Comparison of ENCODE assay signal across 12 mouse cellular contexts in the genomic region with DNA sequence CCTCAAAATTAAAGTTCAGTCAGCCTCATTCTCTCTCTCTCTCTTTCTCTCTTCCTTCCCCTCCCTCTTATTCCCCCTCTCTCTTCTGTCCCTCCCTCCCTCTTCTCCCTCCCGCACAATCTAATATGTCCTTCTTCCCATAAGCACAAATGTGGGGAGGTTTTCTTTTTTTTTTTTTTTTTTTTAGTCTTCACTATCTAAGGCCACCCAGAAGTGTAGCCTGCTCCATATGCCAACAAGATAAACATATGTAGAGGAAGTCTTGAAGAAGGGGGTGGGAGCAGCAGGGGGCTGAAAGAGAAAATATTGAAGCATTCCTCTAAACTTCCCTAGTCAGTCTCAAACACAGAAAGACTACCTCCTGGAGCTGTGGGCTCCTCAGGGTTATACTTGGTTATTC. TPM values are rescaled to one million over a fixed set of nuclear protein-coding genes. Genes with fewer than 3 reads are reported as not detected.
DNase-seq lines count a peak whose midpoint lies in the region; ATAC-seq and TF ChIP-seq lines count a peak whose summit lies in the region.
"Had no signal": no experiment of that assay in that cellular context is flagged by ENCODE, and none has a peak within 500 bp of the region (broad histone marks: within the 10 kb centered on the region; RNA-seq: fewer than 3 reads in every experiment).

No protein-coding gene starts in this region.

- no peaks in the 10 kb centered on the region for H3K36me3 ChIP-seq in forebrain, embryonic 16.5 days (ENCODE audit: control insufficient read depth, insufficient read depth)
- peaks cover 6% of the 10 kb centered on the region for H3K36me3 ChIP-seq in forebrain, embryonic 10.5 days (replicated peaks)
- peaks cover 3% of the 10 kb centered on the region; the same call in 1 of the 2 replicates for H3K36me3 ChIP-seq in intestine, embryonic 14.5 days (ENCODE audit: control insufficient read depth, insufficient read depth, low read length)
- no peaks in the 10 kb centered on the region for H3K36me3 ChIP-seq in intestine, postnatal 0 days (ENCODE audit: control insufficient read depth, insufficient read depth)
- no peaks in the 10 kb centered on the region for H3K36me3 ChIP-seq in liver, embryonic 15.5 days (replicated peaks)
- H3K36me3 ChIP-seq: forebrain, embryonic 12.5 days had no signal

- H3K27ac ChIP-seq in forebrain, embryonic 16.5 days (ENCODE audit: low read length), result no peak overlapping the region
- H3K27ac ChIP-seq in forebrain, embryonic 10.5 days, result no peak overlapping the region
- peak overlapping the region; percentile 40 for H3K27ac ChIP-seq in intestine, embryonic 14.5 days (ENCODE audit: low read depth)
- H3K27ac ChIP-seq in intestine, postnatal 0 days (ENCODE audit: low read depth, low read length), result no peak overlapping the region
- 0 out of 2 replicates have a peak overlapping the region, but pooled peaks have one; percentile 29 for H3K27ac ChIP-seq in liver, embryonic 15.5 days (replicated peaks)
- H3K27ac ChIP-seq: forebrain, embryonic 12.5 days; hindbrain, embryonic 10.5 days; midbrain, embryonic 10.5 days had no signal

- WGBS in forebrain, embryonic 16.5 days, result 31% methylated on average over 1 of the region's 1 CpGs
- WGBS in forebrain, embryonic 10.5 days, result 55% methylated on average over 1 of the region's 1 CpGs
- 7% methylated on average over 1 of the region's 1 CpGs for WGBS in intestine, embryonic 14.5 days
- WGBS in intestine, postnatal 0 days, result 35% methylated on average over 1 of the region's 1 CpGs
- 19% methylated on average over 1 of the region's 1 CpGs for whole genome bisulfite sequencing in liver, embryonic 15.5 days (ENCODE audit: insufficient replicate concordance)

- DNase-seq in forebrain, embryonic 10.5 days (ENCODE audit: extremely low spot score, low spot score), result no peak
- no peak for DNase-seq in intestine, embryonic 14.5 days (ENCODE audit: low spot score)
- no peak for DNase-seq in left cerebral cortex, adult 9 months (ENCODE audit: low spot score in 2 of 2)
- DNase-seq in right cerebral cortex, postnatal 36 days (ENCODE audit: low spot score in 2 of 2), result no peak
- DNase-seq: thymus, adult 18-20 months had no signal

- 0 out of 2 replicates have a peak, but pooled peaks have one; percentile 21 for ATAC-seq in forebrain, embryonic 16.5 days
- ATAC-seq in intestine, embryonic 14.5 days (replicated peaks; ENCODE audit: low FRiP score, low TSS enrichment, low read depth), result no peak
- no peak for ATAC-seq in intestine, postnatal 0 days
- peak; percentile 91 for ATAC-seq in common myeloid progenitor, adult 5-6 weeks (replicated peaks; ENCODE audit: low read depth, poor library complexity, severe bottlenecking)
- ATAC-seq in liver, embryonic 15.5 days (ENCODE audit: insufficient read depth), result peak; percentile 73

- peaks cover 7% of the 10 kb centered on the region for H3K9me3 ChIP-seq in forebrain, embryonic 16.5 days (ENCODE audit: control insufficient read depth, low read length)
- peaks cover 15% of the 10 kb centered on the region for H3K9me3 ChIP-seq in forebrain, embryonic 10.5 days
- peaks cover 6% of the 10 kb centered on the region; the same call in 1 of the 2 replicates for H3K9me3 ChIP-seq in intestine, embryonic 14.5 days (ENCODE audit: control insufficient read depth, low read length)
- H3K9me3 ChIP-seq in intestine, postnatal 0 days (ENCODE audit: control insufficient read depth), result no peaks in the 10 kb centered on the region
- H3K9me3 ChIP-seq in liver, embryonic 15.5 days (replicated peaks), result no peaks in the 10 kb centered on the region

- peaks cover 17% of the 10 kb centered on the region for H3K4me1 ChIP-seq in forebrain, embryonic 16.5 days (replicated peaks; ENCODE audit: control insufficient read depth, insufficient read depth, low read length)
- H3K4me1 ChIP-seq in forebrain, embryonic 10.5 days, result peaks cover 39% of the 10 kb centered on the region
- H3K4me1 ChIP-seq in intestine, embryonic 14.5 days (replicated peaks; ENCODE audit: control insufficient read depth, insufficient read depth, low read length), result peaks cover 31% of the 10 kb centered on the region
- H3K4me1 ChIP-seq in intestine, postnatal 0 days (replicated peaks; ENCODE audit: control insufficient read depth, insufficient read depth, low read length), result peaks cover 18% of the 10 kb centered on the region; the same call in 1 of the 2 replicates
- peaks cover 32% of the 10 kb centered on the region for H3K4me1 ChIP-seq in liver, embryonic 15.5 days (replicated peaks)

- peaks cover 51% of the 10 kb centered on the region for H3K27me3 ChIP-seq in forebrain, embryonic 16.5 days (replicated peaks; ENCODE audit: control insufficient read depth, insufficient read depth, low read length)
- H3K27me3 ChIP-seq in forebrain, embryonic 10.5 days (ENCODE audit: poor library complexity, severe bottlenecking), result peaks cover 61% of the 10 kb centered on the region
- H3K27me3 ChIP-seq in intestine, embryonic 14.5 days (replicated peaks; ENCODE audit: control insufficient read depth, insufficient read depth, low read length), result no peaks in the 10 kb centered on the region
- no peaks in the 10 kb centered on the region for H3K27me3 ChIP-seq in intestine, postnatal 0 days (replicated peaks; ENCODE audit: control insufficient read depth, insufficient read depth, low read length)
- H3K27me3 ChIP-seq in liver, embryonic 15.5 days, result no peaks in the 10 kb centered on the region

- no peak for TF ChIP-seq CTCF in intestine, postnatal 0 days (IDR thresholded peaks at IDR 0.05; ENCODE audit: low read depth)

- H3K4me3 ChIP-seq in forebrain, embryonic 16.5 days (replicated peaks; ENCODE audit: low read length), result no peak overlapping the region
- H3K4me3 ChIP-seq in forebrain, embryonic 10.5 days, result no peak overlapping the region
- H3K4me3 ChIP-seq in intestine, embryonic 14.5 days (ENCODE audit: low read depth, low read length), result no peak overlapping the region
- H3K4me3 ChIP-seq in intestine, postnatal 0 days (ENCODE audit: low read depth, low read length), result no peak overlapping the region
- H3K4me3 ChIP-seq in liver, embryonic 15.5 days (replicated peaks), result no peak overlapping the region
- H3K4me3 ChIP-seq: forebrain, embryonic 12.5 days; hindbrain, embryonic 10.5 days; midbrain, embryonic 10.5 days had no signal

- no peak overlapping the region for H3K9ac ChIP-seq in forebrain, embryonic 16.5 days (replicated peaks; ENCODE audit: low read depth, low read length)
- no peak overlapping the region for H3K9ac ChIP-seq in intestine, embryonic 14.5 days (ENCODE audit: low read length)
- no peak overlapping the region for H3K9ac ChIP-seq in intestine, postnatal 0 days (ENCODE audit: low read depth, low read length)
- no peak overlapping the region for H3K9ac ChIP-seq in liver, embryonic 15.5 days
- H3K9ac ChIP-seq: forebrain, embryonic 12.5 days had no signal

- H3K4me2 ChIP-seq in forebrain, embryonic 16.5 days (ENCODE audit: low read length), result no peak overlapping the region
- H3K4me2 ChIP-seq in intestine, embryonic 14.5 days (ENCODE audit: low read length), result no peak overlapping the region
- H3K4me2 ChIP-seq in intestine, postnatal 0 days (replicated peaks; ENCODE audit: low read depth), result no peak overlapping the region
- H3K4me2 ChIP-seq in liver, embryonic 15.5 days, result 0 out of 2 replicates have a peak overlapping the region, but pooled peaks have one; percentile 6
- H3K4me2 ChIP-seq: forebrain, embryonic 12.5 days had no signal

RNA-seq across cellular contexts. Expression of a gene that starts 37.0 kb away (rescaled TPM):
- 2.2 and 4.0 TPM in 2 replicates for polyA plus RNA-seq in forebrain, embryonic 16.5 days (2015; fragmentation: Nextera tagmentation; extraction: Ambion mirVana)
- polyA plus RNA-seq in forebrain, embryonic 10.5 days (2016; fragmentation: Nextera tagmentation; extraction: Ambion mirVana), result 5.7 and 5.8 TPM in 2 replicates
- 24.4 and 28.7 TPM in 2 replicates for polyA plus RNA-seq in intestine, embryonic 14.5 days (2014; fragmentation: Nextera tagmentation; extraction: Ambion mirVana)
- 7.0 and 7.5 TPM in 2 replicates for polyA plus RNA-seq in intestine, postnatal 0 days (2015; fragmentation: Nextera tagmentation; extraction: Ambion mirVana)
- 15.9 and 21.3 TPM in 2 replicates for total RNA-seq in common myeloid progenitor, adult 5-6 weeks (2017)
- 6.0 TPM in 2 replicates for polyA plus RNA-seq in liver, embryonic 15.5 days (2015; fragmentation: Nextera tagmentation; extraction: Ambion mirVana)

Comparison
In these comparisons a context has a peak if more than half of its experiments do, and no peak if none do; other contexts are left out.
1. H3K27ac ChIP-seq: peak in intestine, embryonic 14.5 days (single experiment) and liver, embryonic 15.5 days (single experiment); none in forebrain, embryonic 16.5 days (single experiment), forebrain, embryonic 10.5 days (single experiment) and intestine, postnatal 0 days (single experiment).
2. ATAC-seq: peak in forebrain, embryonic 16.5 days (single experiment), common myeloid progenitor, adult 5-6 weeks (single experiment) and liver, embryonic 15.5 days (single experiment); none in intestine, embryonic 14.5 days (single experiment) and intestine, postnatal 0 days (single experiment).